Mouse (Mus musculus) forebrain, embryonic 15.5 days (tissue): ENCODE data around the gene Itgb1bp2. TPM values are rescaled to one million over a fixed set of nuclear protein-coding genes. Genes with fewer than 3 reads are reported as not detected.

Experiments used
- ATAC-seq: fragments of 200-750 bp; cut with Nextera tagmentation; replicated peaks from 2 replicates; pipeline ENCODE4 v1.8.0; 2017; ENCODE audit warnings: mild to moderate bottlenecking, moderate TSS enrichment, moderate library complexity
- H3K27ac ChIP-seq: fragments of 300-500 bp; sonication (generic); replicated peaks from 2 replicates; pipeline ENCODE4 v1.5.1; 2015; ENCODE audit warnings: mild to moderate bottlenecking, inconsistent platforms
- H3K27me3 ChIP-seq: fragments of 300-500 bp; sonication (generic); 2 replicates; pipeline ENCODE4 v1.6.1; 2015; ENCODE audit warnings: inconsistent platforms
- H3K36me3 ChIP-seq: fragments of 300-500 bp; sonication (generic); 2 replicates; pipeline ENCODE4 v1.6.1; 2015; ENCODE audit warnings: mild to moderate bottlenecking, inconsistent platforms
- H3K4me1 ChIP-seq: fragments of 300-500 bp; sonication (generic); 2 replicates; pipeline ENCODE4 v1.6.1; 2015; ENCODE audit warnings: inconsistent platforms
- H3K4me2 ChIP-seq: fragments of 300-500 bp; sonication (generic); replicated peaks from 2 replicates; pipeline ENCODE4 v1.6.1; 2015; ENCODE audit warnings: mild to moderate bottlenecking, inconsistent platforms
- H3K4me3 ChIP-seq: fragments of 300-500 bp; sonication (generic); 2 replicates; pipeline ENCODE4 v1.5.1; 2015; ENCODE audit warnings: mild to moderate bottlenecking, inconsistent platforms
- H3K9ac ChIP-seq: fragments of 300-500 bp; sonication (generic); replicated peaks from 2 replicates; pipeline ENCODE4 v1.6.1; 2015; ENCODE audit warnings: mild to moderate bottlenecking, inconsistent platforms
- H3K9me3 ChIP-seq: fragments of 300-500 bp; sonication (generic); 2 replicates; pipeline ENCODE4 v1.6.1; 2016; ENCODE audit warnings: inconsistent platforms
- WGBS: fragments of 180-500 bp; shearing (Covaris S2); methylation state at CpG from one replicate; pipeline ENCODE4 v1.1.7; 2015; ENCODE audit warnings: mixed read lengths; 5-methylcytosine and 5-hydroxymethylcytosine counted together
- polyA plus RNA-seq: library from polyadenylated mRNA; unstranded; fragments of >200 nt; fragmentation: Nextera tagmentation; extraction: Ambion mirVana; gene quantifications from 2 replicates; pipeline ENCODE4 v1.2.1, GENCODE M21; 2015

Itgb1bp2 gene
- polyA plus RNA-seq: 1.8 and 2.6 TPM in 2 replicates

DNA sequence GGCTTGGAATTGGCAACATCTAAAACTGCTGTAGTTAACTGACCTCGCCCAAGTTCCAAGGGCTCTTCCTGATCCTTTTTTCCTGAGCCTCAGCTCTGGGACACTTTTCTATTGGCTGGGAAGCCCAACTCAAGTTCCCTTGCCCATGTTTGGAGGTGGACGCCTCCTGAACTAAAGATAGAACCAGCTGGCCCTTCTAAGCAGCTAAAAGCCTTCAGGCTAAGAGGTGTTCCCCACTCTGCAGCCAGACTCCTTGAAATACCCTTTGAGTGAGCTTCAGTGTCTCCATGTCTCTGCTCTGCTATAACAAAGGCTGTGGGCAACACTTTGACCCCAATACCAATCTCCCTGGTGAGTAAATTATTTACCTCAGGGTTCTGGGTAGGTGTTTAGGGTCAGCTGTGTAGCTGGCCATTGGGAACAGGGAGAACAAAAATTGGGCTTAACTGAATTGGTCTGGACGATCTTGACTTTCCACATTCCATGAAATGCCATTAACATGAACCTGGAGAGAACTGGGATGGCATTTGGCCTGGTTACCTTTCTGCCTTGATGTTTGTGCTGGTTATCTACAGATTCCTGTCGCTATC lies at the start of gene Itgb1bp2:
Itgb1bp2 (plus strand) TSS at position 203 of the 590 bp plus-strand sequence.
- no peaks in the 10 kb centered on the region for H3K4me1 ChIP-seq
- 80% methylated on average over 4 of the region's 4 CpGs for WGBS
- no peaks in the 10 kb centered on the region for H3K27me3 ChIP-seq
- peaks cover 49% of the 10 kb centered on the region for H3K36me3 ChIP-seq
- H3K9ac ChIP-seq: no peak within 1 kb of the TSS
- no peak for ATAC-seq
- no peak within 1 kb of the TSS for H3K4me2 ChIP-seq
- no peak within 1 kb of the TSS for H3K27ac ChIP-seq
- no peaks in the 10 kb centered on the region for H3K9me3 ChIP-seq
- no peak within 1 kb of the TSS for H3K4me3 ChIP-seq

DNA sequence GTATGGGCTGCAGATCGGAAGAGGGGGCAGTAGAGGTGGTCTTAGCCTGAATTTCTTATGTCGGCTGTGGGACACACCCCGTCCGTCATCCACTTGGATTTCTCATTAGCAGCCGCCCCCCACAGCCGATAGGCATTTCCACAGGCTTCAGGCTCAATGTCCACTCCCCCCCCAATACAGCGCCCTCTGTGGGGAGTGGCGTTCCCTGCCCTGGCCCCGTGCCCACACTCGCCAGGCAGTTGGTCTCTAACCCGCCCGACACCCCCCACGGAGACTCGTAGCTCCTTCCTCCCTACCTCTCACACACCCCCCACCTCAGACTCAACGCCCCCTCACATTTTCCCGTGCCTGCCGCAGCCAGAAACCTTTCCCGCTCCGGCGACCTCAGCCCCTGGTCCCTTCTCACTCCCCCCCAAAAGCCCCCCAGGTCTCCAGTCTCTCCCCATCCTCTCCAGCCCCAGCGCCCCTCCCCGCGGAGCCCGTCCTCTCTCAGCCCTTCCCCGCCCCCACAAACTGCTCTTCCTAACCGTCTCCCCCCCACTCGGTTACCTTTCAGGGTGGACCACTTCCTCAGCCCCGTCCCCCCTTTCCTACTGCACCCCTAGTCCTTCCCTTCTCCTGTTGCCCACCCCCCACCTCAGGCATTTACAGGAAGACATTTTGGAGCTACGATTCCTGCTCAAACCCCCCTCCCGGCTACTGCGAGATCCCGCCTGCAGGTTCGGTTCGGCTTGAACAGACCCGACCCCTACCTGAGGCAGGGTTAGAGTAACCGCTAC lies 29.8 kb upstream of the Itgb1bp2 start:
- peak overlapping the region; percentile 55 for H3K9ac ChIP-seq
- ATAC-seq: no peak; the same call in 1 of the 2 replicates
- H3K36me3 ChIP-seq: no peaks in the 10 kb centered on the region; the same call in 1 of the 2 replicates
- peak overlapping the region; percentile 55 for H3K4me3 ChIP-seq
- H3K4me2 ChIP-seq: peak overlapping the region; percentile 60
- peak overlapping the region; percentile 82 for H3K27ac ChIP-seq
- no peaks in the 10 kb centered on the region for H3K27me3 ChIP-seq
- WGBS: 28% methylated on average over 36 of the region's 36 CpGs
- H3K9me3 ChIP-seq: no peaks in the 10 kb centered on the region
- peaks cover 19% of the 10 kb centered on the region for H3K4me1 ChIP-seq

DNA sequence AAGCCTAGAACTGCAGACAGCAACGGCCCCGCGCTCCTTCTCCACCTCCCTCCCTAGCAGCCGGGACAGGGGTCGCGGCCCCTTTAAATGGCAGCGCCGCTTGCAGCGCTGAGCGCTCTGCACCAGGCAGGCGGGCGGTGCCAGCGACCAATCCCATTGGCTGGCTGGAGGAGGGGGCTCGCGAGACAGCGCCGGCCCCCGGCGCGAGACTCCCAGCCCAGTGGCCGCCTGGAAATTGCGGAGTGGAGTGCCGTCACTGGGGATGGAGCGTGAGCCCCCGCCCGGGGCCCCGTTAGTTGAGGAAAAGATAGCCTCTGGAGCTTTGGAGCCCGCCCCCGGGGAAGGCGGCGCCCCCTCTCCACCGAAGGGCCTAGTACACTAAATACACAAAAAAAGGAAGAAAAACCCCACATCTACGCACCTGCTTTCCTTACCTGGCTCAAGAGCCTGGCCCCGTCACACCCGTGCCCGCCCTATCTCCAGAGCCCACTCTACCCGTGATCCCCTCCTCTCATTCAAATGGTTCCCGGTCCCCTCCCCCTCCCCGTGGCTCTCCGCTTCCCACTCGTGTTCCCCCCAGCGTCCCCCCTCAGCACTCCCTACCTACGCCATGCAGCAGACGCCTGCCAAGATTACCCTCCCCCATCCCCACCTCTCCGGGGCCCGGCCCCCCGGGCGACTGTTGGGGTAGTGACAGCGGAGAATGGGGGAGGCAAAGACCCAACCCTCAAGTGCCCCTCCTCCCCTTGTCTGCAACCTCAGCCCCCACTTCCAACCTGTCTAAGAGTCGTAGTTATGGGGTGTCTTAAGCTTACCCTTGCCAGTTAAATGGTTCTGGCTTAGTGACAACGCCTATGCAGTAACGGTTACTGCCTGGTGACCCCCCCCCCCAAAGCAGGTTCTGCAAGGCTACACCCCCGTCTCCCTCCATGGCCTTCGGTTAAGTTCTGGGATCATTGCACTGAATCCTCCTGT lies 28.9 kb upstream of the Itgb1bp2 start:
- 19% methylated on average over 51 of the region's 54 CpGs for WGBS
- Histone ChIP-seq H3K9me3 (no peaks in the 10 kb centered on the region), H3K4me2 (peak overlapping the region; percentile 60), H3K4me3 (peak overlapping the region; percentile 55), H3K9ac (peak overlapping the region; percentile 55), H3K36me3 (no peaks in the 10 kb centered on the region; the same call in 1 of the 2 replicates), H3K27ac (peak overlapping the region; percentile 82), H3K27me3 (no peaks in the 10 kb centered on the region), H3K4me1 (peaks cover 19% of the 10 kb centered on the region)
- ATAC-seq: peak; percentile 97

DNA sequence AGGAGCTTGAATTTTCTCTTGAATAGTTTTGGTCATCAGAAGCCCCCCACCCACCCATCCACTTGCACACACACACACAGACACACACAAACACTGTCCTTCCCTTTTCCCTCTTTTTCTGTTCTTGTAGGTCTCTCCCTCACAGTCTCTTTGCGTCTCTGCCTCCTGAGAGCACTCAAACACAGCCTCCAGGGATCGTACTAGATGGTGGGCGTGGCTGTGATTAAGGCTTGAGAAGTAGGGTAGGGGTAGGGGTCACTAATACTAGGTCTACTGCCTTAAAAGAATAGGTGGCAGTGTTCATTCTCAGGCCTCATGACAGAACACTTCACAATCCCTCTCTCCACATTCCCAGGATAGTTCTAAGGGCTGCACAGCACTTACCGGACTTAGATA lies 28.2 kb upstream of the Itgb1bp2 start, which contains the start of gene Zmym3:
Zmym3 (minus strand) TSS at position 150 of the 396 bp plus-strand sequence.
- Histone ChIP-seq H3K9me3 (no peaks in the 10 kb centered on the region), H3K27me3 (no peaks in the 10 kb centered on the region), H3K9ac (peak within 1 kb of the TSS; percentile 55), H3K4me2 (peak within 1 kb of the TSS; percentile 46), H3K4me3 (peak within 1 kb of the TSS; percentile 55), H3K4me1 (peaks cover 19% of the 10 kb centered on the region), H3K36me3 (no peaks in the 10 kb centered on the region; the same call in 1 of the 2 replicates), H3K27ac (peak within 1 kb of the TSS; percentile 82)
- WGBS: 25% methylated on average over 4 of the region's 4 CpGs
- no peak for ATAC-seq

DNA sequence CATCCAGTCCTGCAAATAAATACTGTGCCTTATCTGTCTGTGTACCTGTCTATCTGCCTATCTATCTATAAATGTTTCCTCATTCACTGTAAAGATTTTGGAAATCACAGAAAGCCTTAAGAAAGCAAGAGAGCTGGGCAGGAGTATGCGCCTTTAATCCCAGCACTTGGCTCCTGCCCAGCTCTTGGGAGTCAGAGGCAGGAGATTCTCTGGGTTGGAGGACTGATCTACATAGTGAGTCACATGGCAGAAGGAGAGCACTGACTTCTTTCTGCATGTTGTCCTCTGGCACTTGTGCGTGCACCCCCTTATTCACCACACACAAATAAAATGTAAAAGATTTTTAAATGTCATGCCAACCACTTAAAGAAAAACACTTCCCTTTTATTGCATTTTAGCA lies 25.4 kb upstream of the Itgb1bp2 start:
- Histone ChIP-seq H3K36me3 (no peaks in the 10 kb centered on the region), H3K27me3 (no peaks in the 10 kb centered on the region), H3K4me1 (peaks cover 8% of the 10 kb centered on the region), H3K9me3 (no peaks in the 10 kb centered on the region), H3K4me3 (no peak overlapping the region), H3K27ac (no peak overlapping the region), H3K4me2 (no peak overlapping the region), H3K9ac (no peak overlapping the region)
- 69% methylated on average over 2 of the region's 2 CpGs for WGBS
- no peak for ATAC-seq

DNA sequence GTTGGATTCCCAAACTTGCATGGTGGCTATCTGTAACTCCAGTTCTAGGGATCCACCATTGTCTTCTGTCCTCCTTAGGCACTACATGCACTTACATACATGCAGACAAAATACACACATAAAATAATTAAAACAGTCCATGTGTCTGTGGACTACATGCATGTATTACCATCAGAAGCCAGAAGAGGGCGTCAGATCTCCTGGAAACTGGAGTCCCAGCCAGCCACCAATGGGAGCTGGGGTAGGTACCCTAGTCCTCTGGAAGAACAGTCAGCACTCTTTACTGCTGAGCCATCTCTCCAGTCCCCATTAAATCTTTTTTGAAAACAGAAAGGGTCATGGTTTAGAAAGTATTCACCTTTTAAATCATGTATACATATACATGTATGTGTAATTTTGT lies 21.1 kb upstream of the Itgb1bp2 start:
- no peak for ATAC-seq
- H3K4me3 ChIP-seq: no peak overlapping the region
- H3K36me3 ChIP-seq: no peaks in the 10 kb centered on the region
- H3K9me3 ChIP-seq: no peaks in the 10 kb centered on the region
- no peak overlapping the region for H3K27ac ChIP-seq
- no peak overlapping the region for H3K4me2 ChIP-seq
- no peak overlapping the region for H3K9ac ChIP-seq
- H3K27me3 ChIP-seq: no peaks in the 10 kb centered on the region
- WGBS: 6% methylated on average over 1 of the region's 1 CpGs
- H3K4me1 ChIP-seq: peaks cover 24% of the 10 kb centered on the region

DNA sequence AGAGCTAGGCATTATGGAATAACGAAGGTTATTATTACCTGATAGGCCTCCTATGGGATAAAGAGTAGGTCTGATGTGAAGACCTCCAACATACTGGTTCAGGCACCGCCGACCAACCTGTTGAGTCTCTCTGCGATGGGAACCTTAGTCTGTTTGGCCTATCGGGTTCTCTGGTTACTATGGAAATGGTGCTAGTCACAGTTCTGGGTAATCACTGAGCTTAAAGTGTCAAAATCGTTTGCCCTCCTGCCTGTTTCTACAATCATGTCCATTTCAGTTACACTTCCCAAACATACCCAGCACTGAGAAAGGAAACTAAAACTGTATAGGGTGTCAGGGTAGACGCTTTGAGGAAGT lies 20.1 kb upstream of the Itgb1bp2 start:
- peak overlapping the region; percentile 95 for H3K27ac ChIP-seq
- peak overlapping the region; percentile 67 for H3K4me3 ChIP-seq
- H3K36me3 ChIP-seq: no peaks in the 10 kb centered on the region
- peak overlapping the region; percentile 35; the same call in 1 of the 2 replicates for H3K9ac ChIP-seq
- peaks cover 28% of the 10 kb centered on the region for H3K4me1 ChIP-seq
- no peaks in the 10 kb centered on the region for H3K27me3 ChIP-seq
- peak overlapping the region; percentile 40 for H3K4me2 ChIP-seq
- no peaks in the 10 kb centered on the region for H3K9me3 ChIP-seq
- peak; percentile 8; the same call in 1 of the 2 replicates for ATAC-seq
- 27% methylated on average over 7 of the region's 7 CpGs for WGBS

DNA sequence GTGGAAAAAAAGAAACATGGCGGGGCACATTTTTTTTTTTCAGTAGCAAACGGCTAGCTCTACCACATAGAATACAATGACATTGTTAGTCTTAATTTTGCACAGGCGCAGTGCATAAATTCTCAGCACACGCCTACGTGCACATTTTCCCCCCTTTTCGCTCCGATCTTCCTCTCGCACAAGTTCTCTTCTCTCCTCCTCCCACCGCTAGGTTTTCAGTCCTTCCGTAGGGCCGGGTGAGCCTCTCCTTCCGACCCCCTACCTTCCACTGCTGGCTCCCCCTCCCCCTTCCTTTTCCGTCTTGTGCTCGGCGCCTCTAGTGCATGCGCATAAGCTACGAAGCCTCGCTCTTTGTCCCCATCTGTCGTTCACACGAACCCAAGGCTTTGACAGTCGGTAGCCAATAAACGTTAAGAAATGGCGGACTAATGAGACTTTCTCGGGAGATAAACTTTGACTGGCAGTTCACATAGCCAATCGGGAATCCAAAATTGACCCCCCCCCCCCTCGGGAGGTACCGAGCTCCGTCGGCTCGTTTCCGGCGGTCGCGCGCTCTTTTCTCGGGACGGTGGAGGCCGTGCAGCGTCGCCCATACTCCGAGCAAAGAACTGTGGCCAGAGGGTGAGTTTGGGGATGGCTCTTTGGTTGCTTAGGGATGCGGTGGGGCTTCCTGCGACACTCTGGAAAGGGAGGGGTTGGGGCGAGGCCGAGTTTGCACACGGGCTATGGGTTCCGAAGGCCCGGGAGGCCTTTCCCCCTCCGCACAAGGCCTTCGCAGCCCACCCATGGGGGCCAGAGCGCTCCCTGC lies 19.5 kb upstream of the Itgb1bp2 start, which contains the start of gene Nono:
Nono (plus strand) TSS at position 177 of the 808 bp plus-strand sequence.
- H3K27ac ChIP-seq: peak within 1 kb of the TSS; percentile 95
- 25% methylated on average over 51 of the region's 51 CpGs for WGBS

DNA sequence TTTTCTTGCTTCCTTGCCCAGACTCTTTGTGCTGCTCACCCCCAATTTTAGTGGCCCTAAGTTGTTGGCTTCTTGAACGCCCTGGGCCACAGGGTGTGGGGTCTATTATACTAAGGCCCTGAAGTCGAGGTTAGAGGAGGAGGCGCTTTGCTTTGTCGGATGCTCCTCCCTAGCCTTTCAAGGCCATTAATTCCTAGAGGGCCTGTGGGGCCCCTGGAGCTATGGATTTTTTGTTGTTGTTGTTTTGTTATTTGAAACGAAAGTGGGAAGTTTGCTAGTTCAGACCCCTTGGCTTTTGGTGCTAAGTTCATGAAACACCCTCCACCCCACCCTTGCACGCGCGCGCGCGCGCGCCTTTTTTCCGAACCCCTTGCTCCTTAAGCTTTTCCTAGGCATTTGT lies 18.9 kb upstream of the Itgb1bp2 start:
- ATAC-seq: no peak; the same call in 1 of the 2 replicates
- WGBS: 19% methylated on average over 14 of the region's 14 CpGs
- Histone ChIP-seq H3K9ac (peak overlapping the region; percentile 79), H3K4me3 (peak overlapping the region; percentile 67), H3K27ac (peak overlapping the region; percentile 95), H3K4me1 (peaks cover 28% of the 10 kb centered on the region), H3K36me3 (no peaks in the 10 kb centered on the region), H3K4me2 (peak overlapping the region; percentile 46), H3K9me3 (no peaks in the 10 kb centered on the region), H3K27me3 (no peaks in the 10 kb centered on the region)

More for the DNA sequence above, 19.5 kb upstream of the Itgb1bp2 start, which contains the start of gene Nono:
- no peaks in the 10 kb centered on the region for H3K27me3 ChIP-seq
- peak within 1 kb of the TSS; percentile 79 for H3K9ac ChIP-seq
- peaks cover 28% of the 10 kb centered on the region for H3K4me1 ChIP-seq
- no peaks in the 10 kb centered on the region for H3K9me3 ChIP-seq
- H3K36me3 ChIP-seq: no peaks in the 10 kb centered on the region
- H3K4me2 ChIP-seq: peak within 1 kb of the TSS; percentile 46
- ATAC-seq: peak; percentile 97
- H3K4me3 ChIP-seq: peak within 1 kb of the TSS; percentile 67

DNA sequence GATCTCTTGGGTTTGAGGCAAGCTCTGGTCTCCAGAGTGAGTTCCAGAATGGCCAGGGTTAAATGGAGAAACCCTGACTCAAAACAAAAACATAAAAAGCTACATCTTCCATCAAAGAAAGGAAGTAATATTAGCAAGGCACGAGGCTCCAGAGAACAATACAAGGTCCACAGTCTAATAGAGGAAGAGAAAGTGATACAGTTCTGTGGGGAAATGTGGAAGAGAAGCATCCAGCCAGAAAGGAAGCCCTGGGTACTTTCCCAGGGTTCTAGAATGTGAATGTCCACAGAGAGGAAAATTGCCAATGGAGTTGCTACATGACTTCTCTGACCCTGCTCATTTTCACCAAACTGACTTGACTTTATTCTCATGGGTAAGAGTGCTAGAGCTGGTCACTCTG lies 2.3 kb downstream of the Itgb1bp2 start:
- Histone ChIP-seq H3K4me1 (no peaks in the 10 kb centered on the region), H3K27ac (no peak overlapping the region), H3K4me3 (no peak overlapping the region), H3K36me3 (peaks cover 29% of the 10 kb centered on the region), H3K9ac (no peak overlapping the region), H3K9me3 (no peaks in the 10 kb centered on the region), H3K4me2 (no peak overlapping the region), H3K27me3 (no peaks in the 10 kb centered on the region)
- WGBS: 62% methylated on average over 1 of the region's 1 CpGs
- ATAC-seq: no peak

DNA sequence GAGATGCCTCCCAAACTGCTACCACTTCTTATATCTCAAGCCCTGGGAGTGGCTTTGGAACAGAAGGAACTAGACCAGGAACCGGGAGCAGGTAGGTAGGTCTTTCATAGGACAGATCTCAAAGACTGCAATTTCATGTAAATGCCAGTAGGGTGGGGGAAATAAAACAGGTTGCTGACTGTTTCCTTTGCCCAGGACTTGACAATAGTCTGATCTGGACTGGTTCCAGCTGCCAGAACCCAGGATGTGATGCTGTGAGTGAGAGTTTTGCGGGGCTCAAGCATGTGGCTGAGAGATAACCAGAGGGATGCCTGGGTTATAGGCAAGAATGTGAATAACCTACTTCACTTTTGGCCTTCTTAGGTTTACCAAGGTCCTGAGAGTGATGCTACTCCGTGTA lies 2.7 kb downstream of the Itgb1bp2 start:
- Histone ChIP-seq H3K9ac (no peak overlapping the region), H3K36me3 (peaks cover 25% of the 10 kb centered on the region)
- WGBS: 81% methylated on average over 3 of the region's 3 CpGs

More for the DNA sequence above, 2.7 kb downstream of the Itgb1bp2 start:
- Histone ChIP-seq H3K9me3 (no peaks in the 10 kb centered on the region), H3K4me1 (no peaks in the 10 kb centered on the region), H3K27me3 (no peaks in the 10 kb centered on the region), H3K4me2 (no peak overlapping the region), H3K27ac (no peak overlapping the region), H3K4me3 (no peak overlapping the region)
- no peak for ATAC-seq
